Mouse (Mus musculus) CH12.LX (cell line): ENCODE measurements at regions not wholly inside any gene's neighbourhood (a gene's known extent, or its start where the extent isn't known, plus 50 kb on each side); places are given as distances from the start of the nearest gene placed in this dataset.

Source experiments
- DNase-seq: peaks from one replicate; pipeline ENCODE4 v3.0.0-alpha.2; 2013; ENCODE audit errors: extremely low read depth
- H3K27ac ChIP-seq: 2 replicates; pipeline ENCODE4 v1.5.1; 2012; ENCODE audit warnings: low read depth, mild to moderate bottlenecking, control low read depth, moderate library complexity; ENCODE audit not compliant: insufficient read depth
- H3K27me3 ChIP-seq: replicated peaks from 2 replicates; pipeline ENCODE3; 2012; ENCODE audit warnings: inconsistent platforms
- H3K36me3 ChIP-seq, 2 experiments: replicated peaks in 1 of 2; 2 replicates each; pipeline versions ENCODE3 to v1.6.1; 2012; ENCODE audit warnings: inconsistent platforms in 1 of 2, low read length in 1 of 2, mild to moderate bottlenecking in 1 of 2, mixed read lengths in 1 of 2, moderate library complexity in 1 of 2; ENCODE audit not compliant: control insufficient read depth in 1 of 2, insufficient read depth in 1 of 2
- H3K4me1 ChIP-seq, 2 experiments: 2 replicates each; pipeline ENCODE4 v1.6.1; 2012; ENCODE audit warnings: inconsistent platforms in 1 of 2, moderate library complexity in 1 of 2; ENCODE audit not compliant: insufficient read depth in 2 of 2, control insufficient read depth in 1 of 2
- H3K4me2 ChIP-seq: 2 replicates; pipeline ENCODE4 v1.6.1; 2012; ENCODE audit warnings: low read depth, mild to moderate bottlenecking, control low read depth; ENCODE audit not compliant: poor library complexity, insufficient read depth, severe bottlenecking
- H3K4me3 ChIP-seq, 3 experiments: fragments of 150-350 bp in 1 of 3; sonication (generic) in 1 of 3; replicated peaks in 1 of 3; 2 replicates each; pipeline versions ENCODE3 to v1.5.1; 2011 to 2012; ENCODE audit warnings: low read depth in 2 of 3, low read length in 2 of 3, mild to moderate bottlenecking in 2 of 3, moderate library complexity in 2 of 3, control low read depth in 1 of 3, improper control_type of control experiment in 1 of 3, inconsistent platforms in 1 of 3, mixed read lengths in 1 of 3; ENCODE audit not compliant: poor library complexity in 1 of 3
- H3K79me2 ChIP-seq: replicated peaks from 2 replicates; pipeline ENCODE4 v1.6.1; 2012; ENCODE audit warnings: mild to moderate bottlenecking, moderate library complexity; ENCODE audit not compliant: control insufficient read depth, poor library complexity, insufficient read depth, severe bottlenecking; ENCODE audit errors: extremely low read depth
- H3K9ac ChIP-seq: 2 replicates; pipeline ENCODE4 v1.6.1; 2012; ENCODE audit warnings: low read depth, mild to moderate bottlenecking, control low read depth, moderate library complexity; ENCODE audit not compliant: insufficient read depth
- H3K9me3 ChIP-seq: replicated peaks from 2 replicates; pipeline ENCODE3; 2012; ENCODE audit warnings: low read length, inconsistent platforms, mixed read lengths
- BHLHE40 ChIP-seq: IDR thresholded peaks from 2 replicates; pipeline ENCODE4 v1.6.1; 2011; ENCODE audit warnings: mild to moderate bottlenecking, low read depth, low read length, improper control_type of control experiment
- CTCF ChIP-seq, 2 experiments: IDR thresholded peaks in 1 of 2; conservative IDR thresholded peaks in 1 of 2; 2 replicates each; pipeline ENCODE4 v1.5.1; 2011 to 2012; ENCODE audit warnings: low read depth in 2 of 2, low read length in 2 of 2, improper control_type of control experiment in 1 of 2, inconsistent platforms in 1 of 2, mild to moderate bottlenecking in 1 of 2, moderate library complexity in 1 of 2
- ELF1 ChIP-seq: IDR thresholded peaks from 2 replicates; pipeline ENCODE4 v1.6.1; 2014; ENCODE audit warnings: low read depth, mild to moderate bottlenecking, inconsistent platforms, low read length, improper control_type of control experiment
- EP300 ChIP-seq: IDR thresholded peaks from 2 replicates; pipeline ENCODE4 v1.6.1; 2011; ENCODE audit warnings: low read length, improper control_type of control experiment
- GABPA ChIP-seq: IDR thresholded peaks from 2 replicates; pipeline ENCODE4 v1.6.1; 2012; ENCODE audit warnings: low read depth, low read length, improper control_type of control experiment, inconsistent platforms; ENCODE audit not compliant: insufficient replicate concordance
- JUN ChIP-seq: IDR thresholded peaks from 2 replicates; pipeline ENCODE4 v1.6.1; 2011; ENCODE audit warnings: low read depth, mild to moderate bottlenecking, low read length, improper control_type of control experiment, moderate library complexity; ENCODE audit not compliant: insufficient read depth
- MAZ ChIP-seq: IDR thresholded peaks from 2 replicates; pipeline ENCODE4 v1.6.1; 2012; ENCODE audit warnings: low read depth, mild to moderate bottlenecking, inconsistent platforms, low read length, improper control_type of control experiment, moderate library complexity
- PAX5 ChIP-seq: IDR thresholded peaks from 2 replicates; pipeline ENCODE4 v1.6.1; 2012; ENCODE audit warnings: low read length, inconsistent platforms, mixed read lengths
- POLR2AphosphoS2 ChIP-seq: IDR thresholded peaks from 2 replicates; pipeline ENCODE4 v1.6.1; 2011; ENCODE audit warnings: low read depth, low read length, improper control_type of control experiment
- RCOR1 ChIP-seq: conservative IDR thresholded peaks from 2 replicates; pipeline ENCODE4 v1.6.1; 2012; ENCODE audit warnings: low read depth, mild to moderate bottlenecking, inconsistent platforms, low read length, improper control_type of control experiment
- TBP ChIP-seq: conservative IDR thresholded peaks from 2 replicates; pipeline ENCODE4 v1.6.1; 2011; ENCODE audit warnings: low read depth, low read length, improper control_type of control experiment
- USF1 ChIP-seq: IDR thresholded peaks from 2 replicates; pipeline ENCODE4 v1.6.1; 2014; ENCODE audit warnings: low read depth, mild to moderate bottlenecking, inconsistent platforms, low read length, improper control_type of control experiment
- ZC3H11A ChIP-seq: IDR thresholded peaks from 2 replicates; pipeline ENCODE4 v1.6.1; 2012; ENCODE audit warnings: low read depth, mild to moderate bottlenecking, inconsistent platforms, low read length, improper control_type of control experiment
- ZKSCAN1 ChIP-seq: IDR thresholded peaks from 2 replicates; pipeline ENCODE4 v1.6.1; 2012; ENCODE audit warnings: low read depth, inconsistent platforms, low read length, improper control_type of control experiment, borderline replicate concordance
- dilution Hi-C: fragments of 300-500 bp; cut with MboI; formaldehyde crosslinking; loops from 2 replicates; pipeline ENCODE4 v1.14.3; 2020; ENCODE audit warnings: low sequenced_read_pairs; ENCODE audit not compliant: extremely low pct_unique_long_range_greater_than_20kb, extremely low pct_ligation_motif_present
- in situ Hi-C: fragments of 300-500 bp; cut with MboI; formaldehyde crosslinking; loops from 3 replicates; pipeline ENCODE4 v1.14.3; 2019; ENCODE audit warnings: low sequenced_read_pairs, low pct_ligation_motif_present, low pct_unique_long_range_greater_than_20kb, mixed read lengths

- dilution Hi-C loops = no loop called here
- no peak for DNase-seq
- no peaks in the 10 kb centered on the region for H3K36me3 ChIP-seq
- no peak overlapping the region for H3K9ac ChIP-seq
- no peak overlapping the region for H3K4me3 ChIP-seq
- in situ Hi-C loops = no loop called here
- TF ChIP-seq ELF1 = no peak
- no peaks in the 10 kb centered on the region for H3K79me2 ChIP-seq
- H3K4me1 ChIP-seq = peaks cover 0 to 4% of the 10 kb centered on the region in 2 experiments; a peak in 1 of 4 replicates
- H3K4me2 ChIP-seq = no peak overlapping the region
- H3K27me3 ChIP-seq = no peaks in the 10 kb centered on the region
- H3K27ac ChIP-seq = no peak overlapping the region
- no peaks in the 10 kb centered on the region for H3K9me3 ChIP-seq
These were observed 617.9 kb downstream of the Kcnj2 start for GRCm38 (mm10) chr11:111683909-111684308.

DNA sequence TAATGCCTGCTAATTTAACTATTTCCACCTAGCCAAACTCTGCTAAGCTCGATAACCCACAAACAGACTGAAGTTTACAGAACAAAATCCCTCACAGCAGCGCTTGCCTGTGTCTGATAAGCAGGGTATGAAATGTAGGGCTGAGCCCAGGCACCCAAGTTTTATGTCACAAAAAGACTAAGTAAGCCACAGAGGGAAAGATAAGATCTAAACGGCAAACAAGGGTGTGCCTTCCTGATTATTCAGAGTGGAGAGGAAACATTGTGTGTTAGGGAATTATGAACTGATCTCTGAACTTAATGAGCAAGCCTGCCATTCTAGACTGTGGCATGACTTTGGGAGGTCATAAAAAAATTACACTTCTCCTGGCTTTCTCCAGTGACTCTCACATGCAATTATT, 621.8 kb downstream of the Kcnj2 start:
- TF ChIP-seq CTCF (conservative IDR thresholded peaks at IDR 0.05 in 1 of 2, IDR thresholded peaks at IDR 0.05 in 1 of 2; ENCODE audit: low read depth in 2 of 2, low read length in 2 of 2) = no peak
- TF ChIP-seq TBP = no peak
- no peak for TF ChIP-seq POLR2AphosphoS2
- no peak for TF ChIP-seq MAZ
- no peak for TF ChIP-seq ZC3H11A
- TF ChIP-seq BHLHE40 = no peak
- no peak for TF ChIP-seq PAX5
- no peak for TF ChIP-seq JUN
- TF ChIP-seq EP300 = no peak
- TF ChIP-seq RCOR1 = no peak
- no peak for TF ChIP-seq USF1
- no peak for TF ChIP-seq ZKSCAN1
- TF ChIP-seq GABPA = no peak
- DNase-seq = no peak
- no peak overlapping the region for H3K4me2 ChIP-seq
- no peak overlapping the region for H3K9ac ChIP-seq
- no peaks in the 10 kb centered on the region for H3K9me3 ChIP-seq
- no peaks in the 10 kb centered on the region for H3K27me3 ChIP-seq
- H3K4me3 ChIP-seq = no peak overlapping the region
- no peaks in the 10 kb centered on the region for H3K36me3 ChIP-seq
- H3K27ac ChIP-seq = no peak overlapping the region
- H3K4me1 ChIP-seq = peaks cover 0 to 12% of the 10 kb centered on the region in 2 experiments; a peak in 1 of 4 replicates
- H3K79me2 ChIP-seq = no peaks in the 10 kb centered on the region
- in situ Hi-C loops (no loop called here), dilution Hi-C loops (no loop called here)
